Mouse (Mus musculus) gonadal fat pad, adult 2 months (tissue): ENCODE measurements around the gene Atp6v1g3. TPM values are rescaled to one million over a fixed set of nuclear protein-coding genes. Genes with fewer than 3 reads are reported as not detected.

ENCODE experiments used
- polyA plus RNA-seq: library from polyadenylated mRNA; depleted of rRNA; stranded (reverse); fragments of >200 nt; gene quantifications from 2 replicates; pipeline ENCODE4 v1.2.3, GENCODE M21; 2012; rRNA removed

The Atp6v1g3 gene
- polyA plus RNA-seq, 1 experiment, result 3.8 TPM

Other genes with a start within 250 kb of the Atp6v1g3 start
- gene Ptprc, start 98.0 kb upstream of the Atp6v1g3 start, polyA plus RNA-seq, result 7.7 and 8.1 TPM in 2 replicates